Mouse (Mus musculus) stomach, embryonic 16.5 days (tissue): ENCODE results near the gene Sod3. TPM values are rescaled to one million over a fixed set of nuclear protein-coding genes. Genes with fewer than 3 reads are reported as not detected.

Experiments
- polyA plus RNA-seq: library from polyadenylated mRNA; unstranded; fragments of >200 nt; fragmentation: Nextera tagmentation; extraction: Ambion mirVana; gene quantifications from 2 replicates; pipeline ENCODE4 v1.2.1, GENCODE M21; 2015

The Sod3 gene
- polyA plus RNA-seq, 1 experiment from 2014 or later: 2.5 TPM

Other genes with a start within 250 kb of the Sod3 start
- 141 and 142 TPM in 2 replicates for gene Dhx15, start 173.3 kb upstream of the Sod3 start, polyA plus RNA-seq
- 4.0 and 4.3 TPM in 2 replicates for gene Ccdc149, start 107.7 kb downstream of the Sod3 start, polyA plus RNA-seq
- gene Lgi2, start 202.7 kb downstream of the Sod3 start, polyA plus RNA-seq: 7.2 and 8.0 TPM in 2 replicates